Mouse (Mus musculus): ENCODE measurements around the gene Cacng5.

Gene Cacng5

GRCm38 (mm10) chr11:107887342-107887741, 27.5 kb downstream of the Cacng5 start:
- DNase-seq (ENCODE audit: extremely low read depth, low read depth) = no peak

- DNase-seq (ENCODE audit: extremely low read depth, low read depth) = no peak
These were observed 38.0 kb downstream of the Cacng5 start for GRCm38 (mm10) chr11:107876840-107877239.

GRCm38 (mm10) chr11:107875861-107876494, 38.9 kb downstream of the Cacng5 start:
- DNase-seq (ENCODE audit: extremely low read depth, low read depth) = no peak

GRCm38 (mm10) chr11:107872743-107873142, 42.1 kb downstream of the Cacng5 start:
- DNase-seq (ENCODE audit: extremely low read depth, low read depth) = no peak

- DNase-seq (ENCODE audit: extremely low read depth, low read depth) = no peak
These were observed 47.3 kb downstream of the Cacng5 start for GRCm38 (mm10) chr11:107867509-107867908.

GRCm38 (mm10) chr11:107865128-107865527, 49.7 kb downstream of the Cacng5 start:
- DNase-seq (ENCODE audit: extremely low read depth, low read depth) = peak; percentile 9

- peak; percentile 28 for DNase-seq (ENCODE audit: extremely low read depth, low read depth)
These were observed 50.8 kb downstream of the Cacng5 start for GRCm38 (mm10) chr11:107864024-107864423.

GRCm38 (mm10) chr11:107861738-107862137, 53.1 kb downstream of the Cacng5 start:
- DNase-seq (ENCODE audit: extremely low read depth, low read depth) = no peak

GRCm38 (mm10) chr11:107859871-107860270, 55.0 kb downstream of the Cacng5 start:
- no peak for DNase-seq (ENCODE audit: extremely low read depth, low read depth)

- peak; percentile 48 for DNase-seq (ENCODE audit: extremely low read depth, low read depth)
These were observed 55.6 kb downstream of the Cacng5 start for GRCm38 (mm10) chr11:107859288-107859687.

GRCm38 (mm10) chr11:107853088-107853487, 61.8 kb downstream of the Cacng5 start:
- DNase-seq (ENCODE audit: extremely low read depth, low read depth) = peak; percentile 4

- peak; percentile 22 for DNase-seq (ENCODE audit: extremely low read depth, low read depth)
These were observed 65.2 kb downstream of the Cacng5 start for GRCm38 (mm10) chr11:107849621-107850020.

- no peak for DNase-seq (ENCODE audit: extremely low read depth, low read depth)
These were observed 70.7 kb downstream of the Cacng5 start for GRCm38 (mm10) chr11:107844175-107844574.

GRCm38 (mm10) chr11:107833351-107834040, 81.4 kb downstream of the Cacng5 start:
- no peak for DNase-seq (ENCODE audit: extremely low read depth, low read depth)
